ENCODE assay signal across 8 mouse cellular contexts in the genomic region with DNA sequence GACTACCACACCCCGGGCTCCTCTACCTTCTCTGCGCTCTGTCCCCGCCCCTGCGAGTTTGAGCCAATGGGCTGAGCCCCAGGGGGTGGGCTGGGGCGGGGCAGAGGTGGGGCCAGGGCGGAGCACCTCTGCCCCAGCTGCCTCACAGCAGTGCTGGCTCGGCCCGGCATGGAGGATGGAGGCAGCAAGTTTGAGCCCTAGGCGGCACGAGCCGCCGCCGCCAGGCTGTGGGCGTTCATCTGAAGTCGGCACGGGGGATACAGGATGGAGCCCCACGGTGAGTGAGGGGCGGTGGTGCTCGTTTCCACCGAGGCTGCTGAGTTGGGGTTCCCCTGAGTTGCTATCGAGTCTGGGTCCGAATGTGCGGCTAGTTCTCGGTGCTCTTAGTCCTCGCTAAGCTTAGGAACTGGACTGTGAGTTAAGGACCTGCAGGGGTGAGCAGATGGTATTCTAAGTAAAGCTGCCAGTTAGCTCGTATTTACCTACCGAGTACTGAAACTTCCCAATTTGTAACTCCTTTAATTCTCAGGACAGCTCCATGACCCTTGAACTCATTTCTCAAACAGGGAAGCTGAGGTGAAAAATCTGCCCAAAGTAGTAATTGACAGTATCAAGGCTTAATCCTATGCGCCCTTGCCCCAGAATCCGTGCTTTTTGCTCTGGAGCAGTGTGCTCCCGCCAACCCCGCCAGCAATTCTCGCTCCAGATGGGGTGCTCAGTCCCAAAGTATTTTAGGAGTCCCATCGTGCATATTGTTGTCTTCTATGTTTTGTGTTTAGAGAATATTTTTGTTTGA. TPM values are rescaled to one million over a fixed set of nuclear protein-coding genes. Genes with fewer than 3 reads are reported as not detected.
DNase-seq lines count a peak whose midpoint lies in the region.

No protein-coding gene starts in this region.

- H3K27me3 ChIP-seq in hindbrain, embryonic 10.5 days (ENCODE audit: insufficient read depth, poor library complexity, severe bottlenecking): peaks cover 6% of the 10 kb centered on the region; the same call in 1 of the 2 replicates

- H3K36me3 ChIP-seq in hindbrain, embryonic 10.5 days: no peaks in the 10 kb centered on the region

- no peaks in the 10 kb centered on the region for H3K9me3 ChIP-seq in hindbrain, embryonic 10.5 days

- DNase-seq in NIH3T3 (ENCODE audit: low read depth): peak; percentile 96
- peak; percentile 67 for DNase-seq in cerebellum, adult 9-11 months
- peak; percentile 61 to 80 for DNase-seq in frontal cortex, adult 2 months (ENCODE audit: extremely low spot score in 1 of 2, low spot score in 1 of 2)
- DNase-seq in hindbrain, embryonic 10.5 days (ENCODE audit: low spot score): peak; percentile 90
- peak; percentile 47 to 53 for DNase-seq in layer of hippocampus, postnatal 14 days (ENCODE audit: low spot score in 2 of 2)
- peak; percentile 93 for DNase-seq in lung, postnatal 10 days
- peak; percentile 93 for DNase-seq in ovary, postnatal 36 days (ENCODE audit: low spot score)
- DNase-seq in thymus, postnatal 14 days: peak; percentile 89

- peaks cover 24% of the 10 kb centered on the region for H3K4me1 ChIP-seq in hindbrain, embryonic 10.5 days (replicated peaks)

- under 1% methylated on average over 33 of the region's 33 CpGs for WGBS in hindbrain, embryonic 10.5 days

- H3K27ac ChIP-seq in hindbrain, embryonic 10.5 days: peak overlapping the region; percentile 84

- peak overlapping the region; percentile 68 for H3K4me3 ChIP-seq in hindbrain, embryonic 10.5 days

RNA-seq across cellular contexts. Expression of gene Arhgap29, which starts 15.5 kb away (rescaled TPM):
- polyA plus RNA-seq in frontal cortex, adult 2 months (2012; rRNA removed): 16.7 and 20.3 TPM in 2 replicates
- polyA plus RNA-seq in hindbrain, embryonic 10.5 days (2016; fragmentation: Nextera tagmentation; extraction: Ambion mirVana): 23.3 and 31.8 TPM in 2 replicates
- 10 to 100 TPM; 17.5 to 22.6 TPM for total RNA-seq in layer of hippocampus, postnatal 14 days (2021)

Comparison
In these comparisons a context has a peak if more than half of its experiments do, and no peak if none do; other contexts are left out.
1. Peak in every context shown above with its lines: DNase-seq, H3K4me3 ChIP-seq and H3K27ac ChIP-seq.